14 mouse cellular contexts compared by ENCODE assay signal in genomic region chr13:115825191-115825590, GRCm38 (mm10).
"Had no signal": no experiment of that assay in that cellular context is flagged by ENCODE, and none has a peak within 500 bp of the region (broad histone marks: within the 10 kb centered on the region; RNA-seq: fewer than 3 reads in every experiment).

No protein-coding gene starts in this region.

- H3K4me1 ChIP-seq: kidney, embryonic 15.5 days; limb, embryonic 15.5 days; liver, embryonic 12.5 days; lung, embryonic 15.5 days; megakaryocyte, embryonic 14.5 days; midbrain, embryonic 13.5 days; stomach, embryonic 15.5 days had no signal

- H3K9me3 ChIP-seq: kidney, embryonic 15.5 days; limb, embryonic 15.5 days; liver, embryonic 12.5 days; lung, embryonic 15.5 days; midbrain, embryonic 13.5 days; stomach, embryonic 15.5 days had no signal

- ATAC-seq: liver, embryonic 12.5 days; midbrain, embryonic 13.5 days had no signal

- H3K9ac ChIP-seq: kidney, embryonic 15.5 days; limb, embryonic 15.5 days; liver, embryonic 12.5 days; lung, embryonic 15.5 days; midbrain, embryonic 13.5 days; stomach, embryonic 15.5 days had no signal

- H3K4me2 ChIP-seq: kidney, embryonic 15.5 days; limb, embryonic 15.5 days; liver, embryonic 12.5 days; lung, embryonic 15.5 days; midbrain, embryonic 13.5 days; stomach, embryonic 15.5 days had no signal

- H3K36me3 ChIP-seq: kidney, embryonic 15.5 days; limb, embryonic 15.5 days; liver, embryonic 12.5 days; lung, embryonic 15.5 days; midbrain, embryonic 13.5 days; stomach, embryonic 15.5 days had no signal

- DNase-seq: left cerebral cortex, postnatal 4 days; lung, postnatal 14 days; right cerebral cortex, postnatal 14 days; thymus, adult 2 months; thymus, postnatal 25 days had no signal

- H3K4me3 ChIP-seq: kidney, embryonic 15.5 days; layer of hippocampus, adult 2 months; limb, embryonic 15.5 days; liver, embryonic 12.5 days; lung, embryonic 15.5 days; megakaryocyte, embryonic 14.5 days; midbrain, embryonic 13.5 days; stomach, embryonic 15.5 days had no signal

- H3K27me3 ChIP-seq: kidney, embryonic 15.5 days; limb, embryonic 15.5 days; liver, embryonic 12.5 days; lung, embryonic 15.5 days; megakaryocyte, embryonic 14.5 days; midbrain, embryonic 13.5 days; stomach, embryonic 15.5 days had no signal

- H3K27ac ChIP-seq: kidney, embryonic 15.5 days; layer of hippocampus, adult 2 months; limb, embryonic 15.5 days; liver, embryonic 12.5 days; lung, embryonic 15.5 days; macrophage; midbrain, embryonic 13.5 days; stomach, embryonic 15.5 days had no signal
